Mouse (Mus musculus): ENCODE results near the gene Tuba4a.
"Not testable (repeated sequence)": the region's sequence is repeated elsewhere in the genome, so short reads cannot be mapped to it uniquely, and the experiment has no call there.

Gene Tuba4a

GRCm38 (mm10) chr1:75236117-75237050 is 16.7 kb upstream of the Tuba4a start, which contains the start of gene Dnajb2:
Dnajb2 (plus strand) TSS chr1:75236406.
- peak; percentile 56 for DNase-seq (ENCODE audit: low read depth, low spot score)

- peak; percentile 22 for DNase-seq (ENCODE audit: low read depth, low spot score)
These were observed 14.9 kb upstream of the Tuba4a start for GRCm38 (mm10) chr1:75234606-75235005.

GRCm38 (mm10) chr1:75232489-75232888 is 12.8 kb upstream of the Tuba4a start:
- not testable (repeated sequence) for DNase-seq (ENCODE audit: low read depth, low spot score)

GRCm38 (mm10) chr1:75231664-75232152 is 12.0 kb upstream of the Tuba4a start, which contains the start of gene A630095N17Rik:
A630095N17Rik (minus strand) TSS chr1:75232102.
- DNase-seq (ENCODE audit: low read depth, low spot score) = no peak

- DNase-seq (ENCODE audit: low read depth, low spot score) = no peak
These were observed 11.6 kb upstream of the Tuba4a start for GRCm38 (mm10) chr1:75231224-75231623.

- no peak for DNase-seq (ENCODE audit: low read depth, low spot score)
These were observed 10.8 kb upstream of the Tuba4a start for GRCm38 (mm10) chr1:75230335-75230994.

- DNase-seq (ENCODE audit: low read depth, low spot score) = no peak
These were observed 9.5 kb upstream of the Tuba4a start for GRCm38 (mm10) chr1:75229158-75229557.

- DNase-seq (ENCODE audit: low read depth, low spot score) = no peak
These were observed 8.0 kb upstream of the Tuba4a start for GRCm38 (mm10) chr1:75227653-75228052.

- no peak for DNase-seq (ENCODE audit: low read depth, low spot score)
These were observed 6.5 kb upstream of the Tuba4a start for GRCm38 (mm10) chr1:75226138-75226537.

- DNase-seq (ENCODE audit: low read depth, low spot score) = no peak
These were observed 5.8 kb upstream of the Tuba4a start for GRCm38 (mm10) chr1:75225473-75225872.

GRCm38 (mm10) chr1:75223532-75223931 is 3.9 kb upstream of the Tuba4a start:
- DNase-seq (ENCODE audit: low read depth, low spot score) = no peak

- no peak for DNase-seq (ENCODE audit: low read depth, low spot score)
These were observed 3.3 kb upstream of the Tuba4a start for GRCm38 (mm10) chr1:75222926-75223325.

GRCm38 (mm10) chr1:75221538-75221937 is 1.9 kb upstream of the Tuba4a start:
- DNase-seq (ENCODE audit: low read depth, low spot score) = no peak

GRCm38 (mm10) chr1:75219078-75219477 is 587 bp downstream of the Tuba4a start:
- DNase-seq (ENCODE audit: low read depth, low spot score) = peak; percentile 63

- DNase-seq (ENCODE audit: low read depth, low spot score) = no peak
These were observed 1.3 kb downstream of the Tuba4a start for GRCm38 (mm10) chr1:75218227-75219001.

- DNase-seq (ENCODE audit: low read depth, low spot score) = no peak
These were observed 1.8 kb downstream of the Tuba4a start for GRCm38 (mm10) chr1:75217893-75218226.

GRCm38 (mm10) chr1:75216797-75217585 is 2.7 kb downstream of the Tuba4a start:
- no peak for DNase-seq (ENCODE audit: low read depth, low spot score)

GRCm38 (mm10) chr1:75215785-75216184 is 3.9 kb downstream of the Tuba4a start:
- no peak for DNase-seq (ENCODE audit: low read depth, low spot score)

GRCm38 (mm10) chr1:75214886-75215285 is 4.8 kb downstream of the Tuba4a start:
- DNase-seq (ENCODE audit: low read depth, low spot score) = no peak

- DNase-seq (ENCODE audit: low read depth, low spot score) = no peak
These were observed 5.2 kb downstream of the Tuba4a start for GRCm38 (mm10) chr1:75214442-75214841.

GRCm38 (mm10) chr1:75213096-75213495 is 6.6 kb downstream of the Tuba4a start:
- DNase-seq (ENCODE audit: low read depth, low spot score) = no peak

All from embryo, embryonic 11.5 days (tissue).